Mouse (Mus musculus) MEL (cell line): ENCODE measurements around the gene Il6st. TPM values are rescaled to one million over a fixed set of nuclear protein-coding genes. Genes with fewer than 3 reads are reported as not detected.

Experiments
- DNase-seq: peaks from one replicate; pipeline ENCODE4 v3.0.0; 2011; ENCODE audit warnings: low read depth, low spot score
- H3K27ac ChIP-seq: 2 replicates; pipeline ENCODE4 v1.5.1; 2012; ENCODE audit warnings: low read depth, mild to moderate bottlenecking, control low read depth, low read length, moderate library complexity; ENCODE audit not compliant: control insufficient read depth
- H3K27me3 ChIP-seq, 2 experiments: fragments of 150-350 bp in 1 of 2; sonication (generic) in 1 of 2; 2 replicates each; pipeline ENCODE4 v1.6.1; 2012; ENCODE audit warnings: low read length in 2 of 2, mild to moderate bottlenecking in 2 of 2, improper control_type of control experiment in 1 of 2, moderate library complexity in 1 of 2; ENCODE audit not compliant: insufficient read depth in 2 of 2, control insufficient read depth in 1 of 2
- H3K36me3 ChIP-seq, 2 experiments: 2 replicates each; pipeline ENCODE4 v1.6.1; 2012 to 2014; ENCODE audit warnings: low read length in 2 of 2, improper control_type of control experiment in 1 of 2, inconsistent platforms in 1 of 2, mild to moderate bottlenecking in 1 of 2; ENCODE audit not compliant: insufficient read depth in 2 of 2, control insufficient read depth in 1 of 2
- H3K4me1 ChIP-seq, 2 experiments: fragments of 150-350 bp in 1 of 2; sonication (generic) in 1 of 2; 2 replicates each; pipeline ENCODE4 v1.6.1; 2012; ENCODE audit warnings: low read length in 2 of 2, improper control_type of control experiment in 1 of 2, mild to moderate bottlenecking in 1 of 2; ENCODE audit not compliant: insufficient read depth in 2 of 2, control insufficient read depth in 1 of 2
- H3K4me3 ChIP-seq, 2 experiments: fragments of 150-350 bp in 1 of 2; sonication (generic) in 1 of 2; 2 replicates each; pipeline ENCODE4 v1.5.1; 2012; ENCODE audit warnings: low read depth in 2 of 2, low read length in 2 of 2, mild to moderate bottlenecking in 2 of 2, moderate library complexity in 2 of 2, control low read depth in 1 of 2, improper control_type of control experiment in 1 of 2; ENCODE audit not compliant: control insufficient read depth in 1 of 2, insufficient read depth in 1 of 2
- H3K79me2 ChIP-seq: 2 replicates; pipeline ENCODE4 v1.6.1; 2012; ENCODE audit warnings: mild to moderate bottlenecking, low read length, moderate library complexity; ENCODE audit not compliant: control insufficient read depth, poor library complexity, insufficient read depth
- H3K9ac ChIP-seq: 2 replicates; pipeline ENCODE4 v1.6.1; 2012; ENCODE audit warnings: low read depth, mild to moderate bottlenecking, control low read depth, low read length, moderate library complexity; ENCODE audit not compliant: control insufficient read depth, poor library complexity, severe bottlenecking
- H3K9me3 ChIP-seq: fragments of 150-350 bp; sonication (generic); replicated peaks from 2 replicates; pipeline ENCODE4 v1.6.1; 2012; ENCODE audit warnings: mild to moderate bottlenecking, low read length, improper control_type of control experiment, moderate library complexity; ENCODE audit not compliant: insufficient read depth
- CTCF ChIP-seq, 3 experiments: IDR thresholded peaks in 2 of 3; conservative IDR thresholded peaks in 1 of 3; 2 replicates each; pipeline ENCODE4 v1.5.1; 2011 to 2012; ENCODE audit warnings: low read length in 3 of 3, low read depth in 2 of 3, mild to moderate bottlenecking in 2 of 3, improper control_type of control experiment in 1 of 3, inconsistent platforms in 1 of 3, mixed read lengths in 1 of 3, moderate library complexity in 1 of 3; ENCODE audit not compliant: control insufficient read depth in 1 of 3, insufficient read depth in 1 of 3, poor library complexity in 1 of 3, severe bottlenecking in 1 of 3
- E2F4 ChIP-seq: IDR thresholded peaks from 2 replicates; pipeline ENCODE4 v1.6.1; 2011; ENCODE audit warnings: low read depth, low read length, improper control_type of control experiment, borderline replicate concordance
- ETS1 ChIP-seq: IDR thresholded peaks from 2 replicates; pipeline ENCODE4 v1.6.1; 2012; ENCODE audit warnings: low read depth, mild to moderate bottlenecking, inconsistent platforms, low read length, improper control_type of control experiment, moderate library complexity
- GABPA ChIP-seq: IDR thresholded peaks from 2 replicates; pipeline ENCODE4 v1.6.1; 2012; ENCODE audit warnings: low read depth, mild to moderate bottlenecking, inconsistent platforms, low read length, improper control_type of control experiment, moderate library complexity
- KAT2A ChIP-seq: conservative IDR thresholded peaks from 2 replicates; pipeline ENCODE4 v1.6.1; 2012; ENCODE audit warnings: low read depth, low read length, improper control_type of control experiment, inconsistent platforms
- MAZ ChIP-seq: IDR thresholded peaks from 2 replicates; pipeline ENCODE4 v1.6.1; 2012; ENCODE audit warnings: low read depth, mild to moderate bottlenecking, inconsistent platforms, low read length, improper control_type of control experiment
- NRF1 ChIP-seq: IDR thresholded peaks from 2 replicates; pipeline ENCODE4 v1.6.1; 2014; ENCODE audit warnings: low read depth, mild to moderate bottlenecking, inconsistent platforms, low read length, improper control_type of control experiment, moderate library complexity; ENCODE audit not compliant: poor library complexity, insufficient read depth, severe bottlenecking
- POLR2AphosphoS2 ChIP-seq: IDR thresholded peaks from 2 replicates; pipeline ENCODE4 v1.6.1; 2011; ENCODE audit warnings: low read length, improper control_type of control experiment
- RCOR1 ChIP-seq: IDR thresholded peaks from 2 replicates; pipeline ENCODE4 v1.6.1; 2012; ENCODE audit warnings: low read depth, mild to moderate bottlenecking, inconsistent platforms, low read length, improper control_type of control experiment
- TBP ChIP-seq: IDR thresholded peaks from 2 replicates; pipeline ENCODE4 v1.8.0; 2011; ENCODE audit warnings: low read depth, low read length, improper control_type of control experiment
- USF2 ChIP-seq, 2 experiments: IDR thresholded peaks; 2 replicates each; pipeline ENCODE4 v1.6.1; 2011 to 2012; ENCODE audit warnings: improper control_type of control experiment in 2 of 2, low read length in 2 of 2, borderline replicate concordance in 1 of 2, inconsistent platforms in 1 of 2, low read depth in 1 of 2, mild to moderate bottlenecking in 1 of 2; ENCODE audit not compliant: insufficient read depth in 1 of 2
- ZKSCAN1 ChIP-seq: IDR thresholded peaks from 2 replicates; pipeline ENCODE4 v1.6.1; 2012; ENCODE audit warnings: low read depth, mild to moderate bottlenecking, inconsistent platforms, low read length, improper control_type of control experiment, moderate library complexity
- polyA plus RNA-seq, 2 experiments: library from polyadenylated mRNA; stranded (reverse) in 1 of 2; unstranded in 1 of 2; fragments of >175 nt in 1 of 2; fragments of >200 nt in 1 of 2; gene quantifications; 2 replicates each; pipeline versions ENCODE4 v1.2.1 to v1.2.4; 2012; ENCODE audit warnings: low replicate concordance in 2 of 2, low read depth in 1 of 2; ENCODE audit not compliant: insufficient read length in 2 of 2, insufficient read depth in 1 of 2, missing spikeins in 1 of 2
- total RNA-seq: library from RNA; depleted of rRNA; stranded (reverse); fragments of 300-350 nt; gene quantifications from 2 replicates; pipeline ENCODE4 v1.2.3, GENCODE M21; 2012

Il6st gene
- total and polyA plus RNA-seq, 3 experiments: 1.7 to 3.7 TPM; not detected in 1

DNA sequence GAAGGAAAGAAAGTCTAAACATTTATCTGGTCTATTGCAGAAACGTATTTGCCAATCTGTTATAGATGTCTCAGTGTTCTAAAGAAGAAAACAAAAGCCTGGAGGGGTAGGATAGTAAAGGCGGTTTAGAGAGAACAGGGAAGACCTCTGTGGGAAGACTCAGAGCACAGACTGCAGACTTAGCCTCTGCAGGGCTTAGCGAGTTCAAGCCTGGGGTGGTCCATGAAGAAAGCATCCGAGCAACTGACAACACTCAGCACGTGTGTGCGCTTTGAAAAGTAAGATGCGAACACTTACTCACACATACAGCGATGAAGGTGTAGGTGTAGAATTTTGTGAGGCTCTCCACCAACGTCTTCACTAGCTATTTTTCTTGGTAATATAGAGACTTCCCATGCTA is 7.3 kb downstream of the Il6st start:
- no peaks in the 10 kb centered on the region for H3K79me2 ChIP-seq
- no peaks in the 10 kb centered on the region for H3K9me3 ChIP-seq
- no peaks in the 10 kb centered on the region for H3K27me3 ChIP-seq
- H3K27ac ChIP-seq: no peak overlapping the region
- H3K4me3 ChIP-seq: no peak overlapping the region
- no peak overlapping the region for H3K9ac ChIP-seq
- no peaks in the 10 kb centered on the region for H3K4me1 ChIP-seq
- H3K36me3 ChIP-seq: no peaks in the 10 kb centered on the region
- TF ChIP-seq RCOR1: no peak
- no peak for TF ChIP-seq NRF1
- TF ChIP-seq E2F4: no peak
- no peak for TF ChIP-seq GABPA
- no peak for TF ChIP-seq CTCF (IDR thresholded peaks at IDR 0.05 in 2 of 3, conservative IDR thresholded peaks at IDR 0.05 in 1 of 3; ENCODE audit: control insufficient read depth in 1 of 3, insufficient read depth in 1 of 3, low read depth in 2 of 3, low read length in 3 of 3, poor library complexity in 1 of 3, severe bottlenecking in 1 of 3)
- no peak for DNase-seq

DNA sequence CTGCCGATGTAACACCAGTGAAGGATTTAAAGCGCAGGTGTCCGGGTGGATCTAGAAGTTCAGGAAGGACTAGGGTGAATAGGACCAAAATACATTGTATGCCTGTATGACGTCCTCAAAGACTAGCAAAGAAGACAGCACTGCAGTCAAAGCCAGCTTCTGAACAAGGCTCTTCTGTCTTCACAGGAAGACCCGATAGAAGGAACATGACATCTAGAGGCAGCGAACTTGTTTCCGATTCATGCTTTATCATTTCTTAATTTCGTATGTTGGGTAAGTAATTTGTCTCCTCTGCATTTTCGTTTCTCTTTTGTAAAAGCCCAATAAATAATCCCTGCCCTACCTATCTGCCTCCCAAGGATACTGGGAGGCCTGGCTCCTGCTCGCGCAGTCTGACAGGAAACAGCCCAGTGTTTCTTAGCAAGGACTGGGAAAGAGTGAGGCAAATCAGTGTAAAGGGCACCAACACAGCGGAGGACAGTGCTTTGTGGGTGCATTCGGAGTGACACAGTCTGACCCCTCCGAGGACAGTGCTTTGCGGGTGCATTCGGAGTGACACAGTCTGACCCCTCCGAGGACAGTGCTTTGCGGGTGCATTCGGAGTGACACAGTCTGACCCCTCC is 8.6 kb downstream of the Il6st start:
- no peak for DNase-seq
- no peaks in the 10 kb centered on the region for H3K4me1 ChIP-seq
- H3K9ac ChIP-seq: no peak overlapping the region
- H3K9me3 ChIP-seq: no peaks in the 10 kb centered on the region
- TF ChIP-seq E2F4 (no peak), KAT2A (no peak), POLR2AphosphoS2 (no peak), MAZ (no peak), ETS1 (no peak), USF2 (IDR thresholded peaks at IDR 0.05; ENCODE audit: borderline replicate concordance in 1 of 2, insufficient read depth in 1 of 2, low read depth in 1 of 2, low read length in 2 of 2) (no peak), ZKSCAN1 (no peak), TBP (no peak)
- TF ChIP-seq, all 39 proteins: peak for 0
- Histone ChIP-seq H3K4me3 (no peak overlapping the region), H3K27me3 (no peaks in the 10 kb centered on the region), H3K27ac (no peak overlapping the region), H3K36me3 (no peaks in the 10 kb centered on the region), H3K79me2 (no peaks in the 10 kb centered on the region)
